Mouse (Mus musculus) kidney, adult 2 months (tissue): Measurements from ENCODE around the gene Cxcr2. TPM values are rescaled to one million over a fixed set of nuclear protein-coding genes. Genes with fewer than 3 reads are reported as not detected.

Experiments used
- DNase-seq: peaks from one replicate; pipeline ENCODE4 v3.0.0; 2021
- H3K27ac ChIP-seq: fragments of 200-500 bp; 2 replicates; pipeline ENCODE4 v1.5.1; 2012; ENCODE audit warnings: low read depth, low read length, control low read depth, inconsistent platforms; ENCODE audit not compliant: insufficient read depth
- H3K27me3 ChIP-seq: fragments of 200-500 bp; replicated peaks from 2 replicates; pipeline ENCODE4 v1.6.1; 2012; ENCODE audit warnings: mild to moderate bottlenecking, moderate library complexity, low read length, inconsistent platforms; ENCODE audit not compliant: control insufficient read depth, insufficient read depth
- H3K36me3 ChIP-seq: fragments of 200-500 bp; 2 replicates; pipeline ENCODE4 v1.6.1; 2012; ENCODE audit warnings: mild to moderate bottlenecking, moderate library complexity, low read length, inconsistent platforms; ENCODE audit not compliant: control insufficient read depth, insufficient read depth
- H3K4me1 ChIP-seq: fragments of 200-500 bp; 2 replicates; pipeline ENCODE4 v1.6.1; 2011; ENCODE audit warnings: low read length; ENCODE audit not compliant: control insufficient read depth, insufficient read depth
- H3K4me3 ChIP-seq: fragments of 200-500 bp; 2 replicates; pipeline ENCODE4 v1.5.1; 2011; ENCODE audit warnings: mild to moderate bottlenecking, low read depth, low read length, control low read depth; ENCODE audit not compliant: insufficient read depth
- CTCF ChIP-seq: fragments of 200-500 bp; conservative IDR thresholded peaks from 2 replicates; pipeline ENCODE4 v1.5.1; 2011; ENCODE audit warnings: low read depth, mild to moderate bottlenecking, control low read depth, low read length, moderate library complexity, mixed read lengths; ENCODE audit not compliant: insufficient read depth, insufficient read length
- POLR2A ChIP-seq: fragments of 200-500 bp; IDR thresholded peaks from one replicate; pipeline ENCODE4 v1.6.1; 2011; ENCODE audit warnings: low read depth, low read length, control low read depth
- WGBS: fragments of 180-500 bp; shearing (Covaris S2); methylation state at CpG from one replicate; pipeline ENCODE4 v1.1.7; 2018; 5-methylcytosine and 5-hydroxymethylcytosine counted together
- polyA plus RNA-seq: library from polyadenylated mRNA; depleted of rRNA; stranded (reverse); fragments of >200 nt; gene quantifications from 2 replicates; pipeline ENCODE4 v1.2.3, GENCODE M21; 2012

Cxcr2 gene
- polyA plus RNA-seq, 1 experiment = 0.55 TPM

DNA sequence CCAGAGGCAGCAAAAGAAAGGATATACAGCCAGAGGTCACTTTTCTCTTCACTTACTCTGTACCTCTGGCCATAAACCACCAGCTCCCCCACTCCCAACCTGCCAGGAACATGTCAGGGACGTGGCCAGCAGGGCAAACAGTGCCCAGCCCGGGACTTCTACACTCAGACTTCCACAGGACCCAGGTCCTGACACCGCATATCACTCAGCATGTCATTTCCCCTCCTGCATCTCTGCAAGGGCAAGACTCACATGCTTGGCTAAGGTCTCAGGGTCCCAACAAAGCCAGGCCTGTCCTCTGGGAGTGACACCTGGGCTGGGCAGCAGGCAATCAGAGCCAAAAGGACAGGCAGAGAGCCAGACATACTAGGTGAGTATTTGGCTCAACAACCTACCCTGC, 40.7 kb upstream of the Cxcr2 start:
- Histone ChIP-seq H3K27me3 (no peaks in the 10 kb centered on the region), H3K36me3 (no peaks in the 10 kb centered on the region), H3K27ac (peak overlapping the region; percentile 32), H3K4me3 (no peak overlapping the region), H3K4me1 (peaks cover 7% of the 10 kb centered on the region; the same call in 1 of the 2 replicates)
- 59% methylated on average over 3 of the region's 3 CpGs for WGBS
- DNase-seq = peak; percentile 41
- TF ChIP-seq POLR2A (no peak), CTCF (no peak)

DNA sequence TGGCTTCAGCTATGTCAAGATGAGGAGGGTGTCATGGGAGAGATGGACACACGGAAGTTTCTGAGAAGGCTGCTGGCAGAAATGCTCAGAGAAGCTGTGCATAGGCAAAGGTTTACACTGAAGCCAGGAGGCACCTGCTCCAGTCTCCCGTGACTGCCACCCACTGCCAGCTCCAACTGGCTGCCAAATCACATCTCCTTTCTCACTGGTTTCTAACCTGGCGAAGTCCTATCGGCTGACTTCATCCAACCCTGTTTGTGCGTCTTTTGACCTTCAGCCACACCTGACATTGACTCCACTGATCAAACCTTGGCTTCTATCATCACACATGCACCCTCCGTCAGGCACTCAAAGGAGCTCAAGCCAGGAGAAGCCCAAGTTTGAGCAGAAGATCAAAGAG, 35.9 kb upstream of the Cxcr2 start:
- DNase-seq = peak; percentile 68
- 70% methylated on average over 6 of the region's 6 CpGs for WGBS
- no peaks in the 10 kb centered on the region for H3K36me3 ChIP-seq
- no peaks in the 10 kb centered on the region for H3K27me3 ChIP-seq
- H3K4me3 ChIP-seq = no peak overlapping the region
- H3K27ac ChIP-seq = peak overlapping the region; percentile 49; the same call in 1 of the 2 replicates
- TF ChIP-seq POLR2A (no peak), CTCF (no peak)
- peaks cover 11% of the 10 kb centered on the region for H3K4me1 ChIP-seq

DNA sequence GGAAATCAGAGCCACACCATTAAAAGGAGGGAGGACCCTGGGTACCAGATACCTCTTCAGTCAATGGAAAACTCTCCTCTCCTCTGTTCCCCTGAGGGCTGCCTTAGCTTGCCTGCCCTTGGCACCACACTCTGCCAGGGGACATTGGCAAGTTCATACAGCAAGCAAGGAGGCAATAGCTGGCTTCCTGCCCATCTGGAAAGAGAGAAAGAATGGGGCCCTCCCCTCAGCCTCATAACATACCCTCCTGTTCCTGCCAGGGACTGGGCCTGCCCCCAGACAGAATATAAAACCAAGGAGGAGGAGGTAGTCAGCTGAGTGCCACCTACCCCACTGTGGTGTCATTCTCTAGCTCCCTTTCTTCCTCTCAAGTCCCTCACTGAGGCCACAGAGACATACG, 34.7 kb upstream of the Cxcr2 start:
- TF ChIP-seq CTCF = no peak
- no peak for TF ChIP-seq POLR2A
- 90% methylated on average over 1 of the region's 1 CpGs for WGBS
- peaks cover 11% of the 10 kb centered on the region for H3K4me1 ChIP-seq
- no peaks in the 10 kb centered on the region for H3K36me3 ChIP-seq
- H3K27ac ChIP-seq = peak overlapping the region; percentile 19
- no peaks in the 10 kb centered on the region for H3K27me3 ChIP-seq
- H3K4me3 ChIP-seq = no peak overlapping the region
- DNase-seq = peak; percentile 70

GRCm38 (mm10) chr1:74121138-74121537, 32.7 kb upstream of the Cxcr2 start:
- Histone ChIP-seq H3K4me3 (no peak overlapping the region), H3K36me3 (no peaks in the 10 kb centered on the region), H3K4me1 (peaks cover 15% of the 10 kb centered on the region), H3K27me3 (no peaks in the 10 kb centered on the region), H3K27ac (no peak overlapping the region)
- WGBS = 82% methylated on average over 7 of the region's 7 CpGs
- TF ChIP-seq POLR2A (no peak), CTCF (no peak)
- DNase-seq = no peak

GRCm38 (mm10) chr1:74121821-74122576, 31.8 kb upstream of the Cxcr2 start:
- peak; percentile 94 for DNase-seq
- no peak for TF ChIP-seq POLR2A
- TF ChIP-seq CTCF = no peak
- H3K27ac ChIP-seq = peak overlapping the region; percentile 46; the same call in 1 of the 2 replicates
- no peaks in the 10 kb centered on the region for H3K36me3 ChIP-seq
- WGBS = 32% methylated on average over 9 of the region's 9 CpGs
- peaks cover 15% of the 10 kb centered on the region for H3K4me1 ChIP-seq
- no peaks in the 10 kb centered on the region for H3K27me3 ChIP-seq
- H3K4me3 ChIP-seq = no peak overlapping the region

DNA sequence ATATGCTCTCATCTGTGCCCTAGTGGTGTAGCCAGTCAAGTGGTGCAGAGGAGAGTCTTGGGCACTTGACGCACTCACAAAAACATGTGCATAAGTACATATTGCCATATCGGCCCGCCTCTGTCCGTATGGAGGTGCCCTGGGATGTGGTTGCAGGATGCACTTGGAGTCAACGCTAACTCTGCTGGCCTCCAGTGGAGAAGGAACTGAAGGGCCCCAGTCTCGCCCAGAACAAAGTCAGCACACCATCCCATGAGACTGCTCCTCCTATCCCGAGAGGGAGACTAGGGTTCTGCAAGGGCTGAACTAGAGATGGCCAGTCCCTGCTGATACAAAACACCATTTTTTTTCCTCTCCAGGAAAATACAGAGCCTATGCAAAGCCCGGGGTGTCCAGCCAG, 30.6 kb upstream of the Cxcr2 start:
- TF ChIP-seq POLR2A = no peak
- TF ChIP-seq CTCF = no peak
- Histone ChIP-seq H3K4me1 (peaks cover 15% of the 10 kb centered on the region), H3K27ac (peak overlapping the region; percentile 62), H3K27me3 (no peaks in the 10 kb centered on the region), H3K4me3 (peak overlapping the region; percentile 26), H3K36me3 (no peaks in the 10 kb centered on the region)
- DNase-seq = no peak
- 61% methylated on average over 8 of the region's 8 CpGs for WGBS
